ENCODE assay signal across 9 mouse cellular contexts in the genomic region with DNA sequence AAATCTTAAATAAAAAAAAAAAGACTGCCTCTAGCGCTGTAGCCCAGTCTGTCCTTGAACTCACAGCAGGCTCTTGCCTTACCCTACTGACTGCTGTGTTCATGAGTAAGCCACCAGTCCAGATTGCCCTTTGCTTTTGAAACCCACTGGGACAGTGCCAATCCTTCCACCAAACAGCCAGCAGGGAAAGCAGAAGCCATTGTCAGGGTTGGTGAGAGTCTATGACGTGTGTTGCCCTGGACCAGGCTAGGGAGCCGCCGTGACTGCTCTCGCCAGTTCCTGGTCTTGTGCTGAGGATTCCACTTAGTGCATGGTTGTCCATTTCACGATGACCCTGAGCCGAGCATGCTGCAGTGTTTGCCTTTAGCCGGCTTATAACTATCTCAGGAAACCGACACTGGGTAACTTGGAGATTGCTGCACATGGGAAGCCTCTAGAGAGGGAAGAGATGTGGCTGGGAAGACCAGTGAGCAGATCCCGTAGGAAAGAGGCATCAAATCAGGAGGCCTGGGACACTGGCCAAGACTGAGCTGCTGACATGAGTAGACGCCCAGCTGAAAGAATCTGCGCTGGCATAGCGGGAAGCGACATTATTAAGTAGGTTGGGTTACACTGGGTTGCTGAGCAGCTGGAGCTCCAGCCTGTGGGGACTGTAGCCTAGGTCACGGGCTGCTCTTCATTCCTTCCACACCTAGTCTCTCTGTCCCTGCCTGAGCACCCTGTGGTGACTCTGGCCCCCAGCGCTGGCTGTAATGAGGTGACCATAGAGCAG. TPM values are rescaled to one million over a fixed set of nuclear protein-coding genes. Genes with fewer than 3 reads are reported as not detected.
A peak's percentile ranks its signal among the peaks of the same experiment; 100 is the strongest.
DNase-seq lines count a peak whose midpoint lies in the region; ATAC-seq and TF ChIP-seq lines count a peak whose summit lies in the region.
"Had no signal": no experiment of that assay in that cellular context is flagged by ENCODE, and none has a peak within 500 bp of the region (broad histone marks: within the 10 kb centered on the region; RNA-seq: fewer than 3 reads in every experiment).

No protein-coding gene starts in this region.

- no peaks in the 10 kb centered on the region for H3K36me3 ChIP-seq in kidney, adult 2 months (ENCODE audit: control insufficient read depth, insufficient read depth, low read length)
- H3K36me3 ChIP-seq in liver, embryonic 15.5 days (replicated peaks) = peaks cover 24% of the 10 kb centered on the region; the same call in 1 of the 2 replicates
- H3K36me3 ChIP-seq in midbrain, embryonic 14.5 days (ENCODE audit: control insufficient read depth, insufficient read depth, low read length) = no peaks in the 10 kb centered on the region

- TF ChIP-seq POLR2A in kidney, adult 2 months (IDR thresholded peaks at IDR 0.05; ENCODE audit: low read depth, low read length) = no peak
- TF ChIP-seq POLR2A in bone marrow, adult 2 months (IDR thresholded peaks at IDR 0.05; ENCODE audit: borderline replicate concordance, control insufficient read depth, low read depth, low read length) = no peak

- ATAC-seq in liver, embryonic 15.5 days (ENCODE audit: insufficient read depth) = no peak
- no peak for ATAC-seq in activated CD4-positive, CD25-positive, alpha-beta regulatory T cell, adult 4 months
- ATAC-seq in midbrain, embryonic 14.5 days (ENCODE audit: low FRiP score, low TSS enrichment) = no peak

- H3K4me1 ChIP-seq in kidney, adult 2 months (ENCODE audit: control insufficient read depth, insufficient read depth, low read length) = peaks cover 18% of the 10 kb centered on the region; the same call in 1 of the 2 replicates
- H3K4me1 ChIP-seq in bone marrow, adult 2 months (ENCODE audit: control insufficient read depth, insufficient read depth, low read length) = peaks cover 22% of the 10 kb centered on the region
- H3K4me1 ChIP-seq in liver, embryonic 15.5 days (replicated peaks) = peaks cover 46% of the 10 kb centered on the region
- no peaks in the 10 kb centered on the region for H3K4me1 ChIP-seq in midbrain, embryonic 14.5 days (ENCODE audit: control insufficient read depth, insufficient read depth, low read length)

- 68% methylated on average over 16 of the region's 16 CpGs for WGBS in kidney, adult 2 months
- WGBS in bone marrow, adult 2 months = 80% methylated on average over 16 of the region's 16 CpGs
- 78% methylated on average over 16 of the region's 16 CpGs for WGBS in liver, embryonic 15.5 days (ENCODE audit: insufficient replicate concordance)
- 88% methylated on average over 16 of the region's 16 CpGs for WGBS in midbrain, embryonic 14.5 days

- no peak for TF ChIP-seq CTCF in kidney, adult 2 months (conservative IDR thresholded peaks at IDR 0.05; ENCODE audit: insufficient read depth, insufficient read length, low read depth, low read length)
- no peak for TF ChIP-seq CTCF in bone marrow, adult 2 months (IDR thresholded peaks at IDR 0.05; ENCODE audit: control insufficient read depth, insufficient read depth, low read length)

- 0 out of 2 replicates have a peak overlapping the region, but pooled peaks have one; percentile 17 for H3K27ac ChIP-seq in kidney, adult 2 months (ENCODE audit: insufficient read depth, low read depth, low read length)
- peak overlapping the region; percentile 22 for H3K27ac ChIP-seq in bone marrow, adult 2 months (ENCODE audit: control insufficient read depth, insufficient read depth, low read depth, low read length, poor library complexity)
- H3K27ac ChIP-seq in liver, embryonic 15.5 days (replicated peaks) = peak overlapping the region; percentile 76
- H3K27ac ChIP-seq in midbrain, embryonic 14.5 days (replicated peaks; ENCODE audit: low read depth, low read length) = no peak overlapping the region

- peak; percentile 60 for DNase-seq in kidney, adult 2 months
- no peak for DNase-seq in kidney, adult 9 months
- peak; percentile 66 for DNase-seq in heart, adult 8-10 months (ENCODE audit: low spot score)
- no peak for DNase-seq in testis, postnatal 14 days (ENCODE audit: low spot score)
- DNase-seq in midbrain, embryonic 14.5 days = no peak

- H3K4me2 ChIP-seq in liver, embryonic 15.5 days = no peak overlapping the region
- H3K4me2 ChIP-seq in midbrain, embryonic 14.5 days (ENCODE audit: low read length) = no peak overlapping the region

- no peak overlapping the region for H3K4me3 ChIP-seq in kidney, adult 2 months (ENCODE audit: insufficient read depth, low read depth, low read length)
- H3K4me3 ChIP-seq in bone marrow, adult 2 months (replicated peaks; ENCODE audit: control insufficient read depth, low read depth, low read length) = no peak overlapping the region
- no peak overlapping the region for H3K4me3 ChIP-seq in liver, embryonic 15.5 days (replicated peaks)
- no peak overlapping the region for H3K4me3 ChIP-seq in midbrain, embryonic 14.5 days (replicated peaks; ENCODE audit: low read depth, low read length)

- H3K9me3 ChIP-seq in liver, embryonic 15.5 days (replicated peaks) = no peaks in the 10 kb centered on the region
- H3K9me3 ChIP-seq in midbrain, embryonic 14.5 days (ENCODE audit: control insufficient read depth, low read length) = no peaks in the 10 kb centered on the region
- H3K9me3 ChIP-seq: G1E had no signal

- no peaks in the 10 kb centered on the region for H3K27me3 ChIP-seq in kidney, adult 2 months (replicated peaks; ENCODE audit: control insufficient read depth, insufficient read depth, low read length)
- H3K27me3 ChIP-seq in liver, embryonic 15.5 days = no peaks in the 10 kb centered on the region
- H3K27me3 ChIP-seq in midbrain, embryonic 14.5 days (ENCODE audit: control insufficient read depth, insufficient read depth, low read length) = no peaks in the 10 kb centered on the region

- H3K9ac ChIP-seq in liver, embryonic 15.5 days = peak overlapping the region; percentile 4; the same call in 1 of the 2 replicates
- no peak overlapping the region for H3K9ac ChIP-seq in midbrain, embryonic 14.5 days (replicated peaks; ENCODE audit: low read length)

RNA-seq across cellular contexts. Expression of a gene that starts 19.5 kb away (rescaled TPM):
- polyA plus RNA-seq in kidney, adult 2 months (2012; rRNA removed) = 30.1 and 32.3 TPM in 2 replicates
- polyA plus RNA-seq in bone marrow, adult 2 months (2011; ENCODE audit: insufficient read depth, insufficient read length, low replicate concordance, missing spikeins) = 16.6 and 31.3 TPM in 2 replicates
- total RNA-seq in heart, adult 8-10 months (2022) = 10 to 100 TPM; 16.0 to 21.9 (median 16.5) TPM
- polyA plus RNA-seq in liver, embryonic 15.5 days (2015; fragmentation: Nextera tagmentation; extraction: Ambion mirVana) = 2.9 and 3.0 TPM in 2 replicates
- 10 to 100 TPM; 10.4 to 11.3 TPM for polyA plus RNA-seq in activated CD4-positive, CD25-positive, alpha-beta regulatory T cell, adult 4 months (2017; shearing (Covaris generic))
- polyA plus RNA-seq in midbrain, embryonic 14.5 days (2014; fragmentation: Nextera tagmentation; extraction: Ambion mirVana) = 8.2 and 8.3 TPM in 2 replicates

RNA-seq across cellular contexts. Expression of a gene that starts 35.7 kb away (rescaled TPM):
- polyA plus RNA-seq in kidney, adult 2 months (2012; rRNA removed) = 64.1 and 64.4 TPM in 2 replicates
- 9.5 and 14.6 TPM in 2 replicates for polyA plus RNA-seq in bone marrow, adult 2 months (2011; ENCODE audit: insufficient read depth, insufficient read length, low replicate concordance, missing spikeins)
- 10 to 100 TPM; 77.3 to 94.3 (median 79.2) TPM for total RNA-seq in heart, adult 8-10 months (2022)
- polyA plus RNA-seq in liver, embryonic 15.5 days (2015; fragmentation: Nextera tagmentation; extraction: Ambion mirVana) = 8.1 and 8.5 TPM in 2 replicates
- polyA plus RNA-seq in activated CD4-positive, CD25-positive, alpha-beta regulatory T cell, adult 4 months (2017; shearing (Covaris generic)) = 1 to 10 TPM; 5.5 to 8.9 TPM
- 21.3 and 24.9 TPM in 2 replicates for polyA plus RNA-seq in midbrain, embryonic 14.5 days (2014; fragmentation: Nextera tagmentation; extraction: Ambion mirVana)

Comparison
In these comparisons a context has a peak if more than half of its experiments do, and no peak if none do; other contexts are left out.
1. DNase-seq: peak in kidney, adult 2 months (single experiment) and heart, adult 8-10 months (single experiment); none in kidney, adult 9 months (single experiment), testis, postnatal 14 days (single experiment) and midbrain, embryonic 14.5 days (single experiment).